Mouse (Mus musculus) right cerebral cortex, adult 2 months (tissue): Measurements from ENCODE around the gene Cbx2.

Source experiments
- DNase-seq, 2 experiments: peaks; one replicate each; pipeline ENCODE4 v3.0.0; 2021 to 2022; ENCODE audit warnings: low spot score in 2 of 2

The Cbx2 gene

DNA sequence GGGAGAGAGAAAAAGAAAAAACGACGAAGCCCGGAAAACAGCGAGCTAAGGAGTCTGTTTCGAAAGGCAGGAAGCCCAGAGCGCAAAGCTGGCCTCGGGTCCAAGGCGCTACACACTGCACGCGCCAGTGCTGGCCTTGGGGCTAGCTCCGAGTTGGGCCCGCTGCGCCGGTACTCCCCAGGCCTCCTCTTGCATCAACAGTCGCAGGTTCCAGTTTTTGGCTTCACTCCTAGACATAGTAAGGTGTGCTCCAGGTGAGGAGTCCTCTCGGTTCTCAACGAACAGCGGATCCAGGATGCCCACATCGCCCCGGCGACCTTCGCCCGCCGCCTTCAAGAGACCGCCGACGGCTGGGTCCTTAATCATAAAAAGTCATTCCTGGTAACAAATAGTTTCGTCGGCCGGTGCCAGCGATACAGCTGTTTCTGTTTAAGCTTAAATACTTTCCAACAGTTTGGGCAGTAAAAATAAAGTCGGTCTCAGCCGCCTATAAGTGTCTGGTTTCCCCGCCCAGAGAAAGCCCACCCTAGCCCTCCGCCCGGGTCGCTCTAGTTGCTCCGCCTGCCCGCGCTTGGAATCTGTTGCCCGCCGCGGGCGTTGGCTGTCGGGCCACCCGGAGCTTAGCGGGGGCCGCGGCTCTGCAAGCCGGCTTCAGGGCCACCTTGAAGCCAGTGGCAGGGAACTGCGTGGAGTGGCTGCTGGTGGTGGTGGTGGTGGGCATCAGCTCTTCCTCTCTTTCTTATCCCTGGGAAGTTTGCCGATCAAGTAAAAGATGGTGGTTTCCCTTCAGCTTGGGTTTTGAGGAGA lies 19.9 kb downstream of the Cbx2 start:
- DNase-seq, result no peak

DNA sequence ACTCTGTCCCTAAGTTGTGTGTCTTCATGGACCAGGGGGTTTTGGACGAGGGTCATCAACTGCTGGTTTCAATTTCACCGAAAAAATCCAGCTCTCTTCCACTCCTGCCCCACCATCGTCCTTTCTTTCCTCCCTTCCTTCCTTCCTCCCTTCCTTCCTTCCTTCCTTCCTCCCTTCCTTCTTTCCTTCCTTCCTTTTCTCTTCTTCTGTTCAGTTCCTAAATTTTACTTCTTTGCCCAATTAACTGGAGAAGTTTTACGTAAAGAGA lies 20.4 kb downstream of the Cbx2 start:
- no peak for DNase-seq

DNA sequence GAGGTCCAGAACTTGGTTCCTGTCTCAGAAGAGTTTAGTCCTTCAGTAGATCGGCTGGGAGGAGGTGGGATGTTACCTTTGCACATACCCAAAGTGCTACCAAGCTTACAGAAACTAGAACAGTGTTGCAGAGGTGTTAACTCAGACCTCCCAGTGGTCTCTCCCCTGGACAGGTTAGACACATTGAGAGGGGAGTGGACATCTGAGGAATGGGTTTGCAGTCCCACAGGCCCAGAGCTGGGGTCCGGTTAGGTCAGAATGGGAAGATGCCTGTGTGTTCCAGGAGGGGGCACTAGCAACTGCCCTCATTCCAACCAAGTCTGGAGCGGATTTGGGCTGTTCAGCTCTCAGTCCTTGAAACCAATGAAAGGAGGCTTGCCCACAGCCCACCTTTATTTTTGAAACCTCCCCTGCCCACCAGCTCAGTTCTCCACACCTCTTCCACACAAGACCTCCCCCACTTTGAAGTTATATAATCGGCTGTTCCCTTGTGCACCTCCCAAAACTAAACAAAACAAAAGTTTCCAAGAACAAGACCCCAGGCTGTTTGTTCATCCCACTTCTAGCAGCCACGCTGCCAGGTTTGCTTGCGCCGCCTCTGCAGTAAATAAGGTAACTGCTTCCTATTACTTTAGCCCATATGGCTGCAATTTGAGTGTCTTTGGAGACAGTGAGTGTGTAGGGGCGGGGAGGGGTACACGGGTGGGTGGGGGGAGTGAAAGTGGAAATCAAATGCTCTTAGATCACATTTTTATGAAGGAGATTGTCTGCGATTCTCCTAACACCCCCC lies 21.2 kb downstream of the Cbx2 start:
- peak in 1 of 2 experiments; percentile 32 for DNase-seq

DNA sequence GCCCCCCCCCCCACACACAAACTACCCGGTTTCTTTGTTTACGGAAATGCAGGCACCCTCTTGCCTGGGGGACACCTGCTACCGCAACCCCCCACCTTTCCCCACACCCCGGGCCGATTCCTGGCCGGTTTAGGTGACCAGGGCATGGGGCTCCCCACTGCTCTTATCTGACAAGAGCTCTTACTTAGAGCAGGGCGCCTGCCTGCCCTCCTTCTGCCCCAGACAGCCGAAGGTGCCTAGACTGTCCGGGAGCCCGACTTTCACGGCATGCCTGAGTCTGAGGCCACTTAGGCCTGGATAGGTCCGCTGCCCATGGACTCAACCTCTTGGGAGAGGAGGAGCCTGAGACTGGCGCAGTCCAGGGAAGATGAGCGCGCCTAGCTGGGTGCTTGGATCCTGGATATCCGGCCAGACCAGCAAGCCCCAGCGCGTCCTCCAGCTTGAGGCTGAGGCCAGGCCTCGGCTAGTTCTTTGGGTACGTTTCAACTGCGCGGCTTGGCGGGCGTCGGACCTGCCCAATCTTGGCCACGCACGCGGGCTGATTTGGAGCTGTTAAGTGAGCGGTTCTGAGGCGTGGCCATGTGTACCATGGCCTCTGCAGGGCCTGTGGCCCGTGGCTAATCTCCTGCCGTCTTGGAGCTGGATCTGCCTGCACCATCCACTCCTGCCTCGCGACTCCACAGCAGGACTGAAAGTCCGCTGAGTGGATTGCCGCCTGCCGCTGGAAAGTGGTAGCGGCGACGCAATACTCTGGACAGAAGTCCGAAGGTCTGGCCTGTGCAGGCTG lies 22.0 kb downstream of the Cbx2 start:
- DNase-seq, result no peak

DNA sequence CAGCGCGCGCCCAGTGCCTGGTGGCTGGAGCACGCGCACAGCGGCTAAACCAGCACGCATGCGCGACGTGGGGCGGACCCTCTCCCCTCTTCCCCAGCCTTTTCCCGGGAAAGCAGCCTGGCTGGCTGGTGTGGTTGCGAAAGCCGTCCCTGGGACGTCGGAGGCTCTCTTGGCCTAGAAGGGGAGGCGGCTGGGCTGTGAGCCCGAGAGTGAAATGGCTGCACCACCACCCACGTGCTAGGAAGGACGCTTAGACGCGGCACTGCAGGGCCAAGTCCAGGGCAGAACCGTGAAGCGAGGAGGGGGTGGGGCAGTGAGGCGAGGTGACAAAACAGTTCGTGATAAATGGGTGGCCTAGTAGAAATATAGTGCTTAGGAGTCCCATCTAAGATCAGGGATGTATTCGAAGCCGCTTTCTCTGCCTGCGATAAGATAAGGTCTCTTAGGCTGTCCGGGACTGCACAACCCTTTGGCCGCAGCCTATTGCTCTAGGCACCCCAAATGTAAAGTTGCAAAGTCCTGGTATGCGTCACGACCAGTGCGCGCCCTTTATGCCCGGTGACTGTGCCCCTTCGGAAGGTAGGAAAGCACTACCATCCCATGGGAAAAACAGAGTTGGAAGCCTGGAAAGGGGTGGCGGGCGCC lies 24.0 kb downstream of the Cbx2 start:
- peak in 1 of 2 experiments; percentile 14 for DNase-seq

DNA sequence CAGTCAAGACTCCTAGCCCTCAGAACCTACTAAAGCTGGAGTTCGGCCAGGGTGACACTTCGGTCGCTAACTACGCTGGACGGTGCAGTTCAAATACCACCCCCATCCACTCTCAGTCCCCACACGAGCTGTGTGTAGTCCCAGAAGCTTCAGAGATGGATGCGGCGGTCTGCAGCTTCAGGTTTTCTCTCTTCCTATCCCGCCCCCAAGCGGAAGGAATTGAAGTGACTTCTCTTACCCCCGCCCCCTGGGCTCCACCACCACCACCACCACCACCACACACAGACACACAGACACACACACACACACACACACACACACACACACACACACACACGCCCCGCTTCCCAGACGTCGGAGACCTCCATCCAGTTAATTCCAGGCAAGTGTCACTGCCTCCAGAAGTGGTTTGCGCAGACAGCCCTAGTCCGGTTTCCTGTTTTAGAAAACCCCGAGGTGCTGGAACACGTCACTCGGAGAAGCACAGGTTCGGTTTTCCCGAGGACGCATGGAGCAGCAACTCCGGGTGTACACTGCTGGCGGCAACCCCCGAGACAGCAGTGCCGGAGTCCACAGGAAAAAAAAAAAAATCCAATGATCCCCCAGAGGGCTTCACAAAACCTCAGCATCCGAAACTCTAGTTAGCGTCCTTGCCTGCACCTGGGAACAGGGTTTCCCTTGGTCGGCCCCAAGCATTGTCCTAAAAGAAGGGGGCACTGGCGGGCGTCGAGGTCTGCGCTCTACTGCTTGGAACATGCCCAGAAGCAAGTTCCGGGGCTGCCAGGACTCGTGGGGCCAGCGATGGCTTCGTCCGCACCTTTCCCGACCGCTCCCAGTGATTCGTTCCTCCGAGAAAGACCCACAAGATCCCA lies 24.7 kb downstream of the Cbx2 start:
- peak in 1 of 2 experiments; percentile 15 for DNase-seq

DNA sequence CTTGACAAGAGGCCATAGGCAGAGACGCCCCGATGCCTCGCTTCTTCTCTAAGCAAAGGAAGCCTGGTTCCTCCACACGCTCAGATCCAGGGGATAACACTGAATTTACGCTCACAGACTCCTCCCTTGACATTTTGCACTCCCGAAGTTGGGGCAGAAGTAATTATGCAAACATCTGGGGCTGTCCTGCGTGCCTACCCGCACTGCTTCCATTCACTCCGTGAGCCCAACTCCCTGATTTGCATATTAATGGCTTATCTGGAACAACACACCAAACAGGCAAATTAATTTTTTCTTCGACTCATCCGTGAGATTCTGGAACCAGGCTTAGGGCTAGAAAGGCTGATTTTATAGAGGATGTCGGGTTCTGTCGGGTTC lies 25.4 kb downstream of the Cbx2 start:
- peak in 1 of 2 experiments; percentile 10 for DNase-seq

DNA sequence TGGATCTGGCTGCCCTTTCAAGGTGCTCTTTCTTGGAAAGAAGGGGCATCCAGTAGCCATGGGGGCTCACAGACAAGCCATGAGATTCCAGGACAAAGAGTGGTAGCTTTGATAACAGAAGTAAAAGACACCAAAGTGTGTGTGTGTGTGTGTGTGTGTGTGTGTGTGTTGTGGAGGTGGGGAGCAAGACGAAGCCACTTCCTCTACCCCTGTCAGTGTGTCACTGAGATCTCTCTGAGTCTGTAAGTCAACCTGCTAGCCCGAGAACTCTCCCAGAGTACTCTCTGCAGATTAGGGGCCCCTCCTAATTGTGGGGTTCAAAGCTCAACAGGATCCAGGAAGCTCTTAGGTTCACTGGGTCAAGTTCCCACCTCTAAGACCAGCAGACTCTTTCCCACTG lies 27.6 kb downstream of the Cbx2 start:
- no peak for DNase-seq

DNA sequence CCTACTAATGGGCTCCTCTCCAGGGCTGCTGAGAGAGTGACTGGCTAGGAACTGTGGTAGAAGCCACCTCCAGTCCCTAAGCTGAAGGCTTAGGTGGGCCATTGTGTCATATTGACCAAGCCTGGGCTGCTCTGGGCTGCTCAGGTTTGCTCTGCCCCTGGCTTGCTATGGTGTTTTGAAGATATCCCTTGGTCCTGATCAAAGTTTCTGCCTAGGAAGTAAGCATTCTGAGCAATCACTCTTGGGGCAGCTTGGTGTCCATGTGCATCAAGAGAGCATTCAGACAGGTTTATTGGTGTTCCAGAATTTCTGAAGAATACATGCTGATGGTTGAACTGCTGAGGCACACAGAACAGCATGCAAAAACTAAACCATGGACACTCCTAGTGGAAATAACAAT lies 28.7 kb downstream of the Cbx2 start:
- no peak for DNase-seq

DNA sequence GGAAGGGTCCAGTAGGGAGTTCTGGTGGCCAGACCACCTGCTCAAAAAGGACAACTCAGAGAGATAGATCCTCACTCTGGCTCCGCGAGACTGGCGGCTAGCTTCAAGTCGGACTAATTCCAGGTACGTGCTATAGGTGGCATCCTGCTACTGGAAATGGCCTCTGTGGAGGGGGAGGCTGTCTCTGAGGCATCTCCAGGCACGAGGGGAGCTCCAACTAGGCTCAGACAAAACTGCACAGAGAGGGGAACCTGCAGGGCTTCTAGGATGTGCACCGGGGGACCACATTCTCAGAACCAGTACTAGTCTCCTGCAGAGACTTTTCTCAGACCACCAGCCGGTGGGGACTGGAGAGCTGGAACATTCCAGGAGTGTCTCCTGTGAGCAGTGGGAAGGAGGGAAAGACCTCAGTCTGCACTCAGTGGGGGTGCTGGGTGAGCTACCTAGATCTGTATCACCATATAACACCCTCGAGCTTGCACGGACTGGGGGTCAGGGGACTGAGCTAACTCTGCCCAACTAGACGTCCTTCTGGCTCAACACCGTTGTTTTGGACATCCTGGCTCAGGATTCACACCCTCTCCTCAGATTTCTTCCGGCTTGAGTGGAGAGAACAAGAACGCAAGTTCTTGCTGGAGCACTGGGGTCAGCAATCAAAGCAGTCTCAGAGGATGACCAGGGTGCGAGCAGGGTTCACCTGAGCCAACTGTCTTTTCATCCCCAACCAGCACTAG lies 29.3 kb downstream of the Cbx2 start:
- DNase-seq, result peak; percentile 43 to 56

DNA sequence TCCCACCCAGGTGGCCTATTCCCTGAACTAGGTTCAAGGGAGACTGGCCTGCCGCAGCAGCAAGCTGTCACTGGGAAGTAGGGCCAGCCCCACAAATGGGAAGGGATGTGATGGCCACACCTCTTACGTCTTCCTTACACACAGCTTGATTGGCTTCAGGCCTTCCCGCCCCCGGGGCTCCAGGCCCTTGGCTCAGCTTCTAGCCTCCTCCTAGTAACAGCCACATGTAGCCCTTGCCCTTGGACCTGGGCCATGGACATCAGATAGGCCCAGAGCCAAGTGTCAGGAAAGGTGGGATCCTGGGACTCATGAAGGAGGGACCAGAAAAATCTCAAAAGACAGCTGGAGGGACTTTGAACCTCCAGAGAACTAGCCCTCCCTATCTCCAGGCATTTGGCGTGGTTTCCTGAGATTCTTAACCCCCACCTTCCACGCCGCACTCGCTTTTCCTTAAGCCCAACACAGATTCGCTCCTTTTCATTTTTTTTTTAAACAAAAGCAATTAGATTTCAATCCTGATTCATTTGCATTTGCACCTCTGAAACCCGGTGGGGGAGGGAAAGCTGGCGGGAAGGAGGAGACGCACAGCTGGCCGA lies 30.0 kb downstream of the Cbx2 start:
- peak in 1 of 2 experiments; percentile 11 for DNase-seq

DNA sequence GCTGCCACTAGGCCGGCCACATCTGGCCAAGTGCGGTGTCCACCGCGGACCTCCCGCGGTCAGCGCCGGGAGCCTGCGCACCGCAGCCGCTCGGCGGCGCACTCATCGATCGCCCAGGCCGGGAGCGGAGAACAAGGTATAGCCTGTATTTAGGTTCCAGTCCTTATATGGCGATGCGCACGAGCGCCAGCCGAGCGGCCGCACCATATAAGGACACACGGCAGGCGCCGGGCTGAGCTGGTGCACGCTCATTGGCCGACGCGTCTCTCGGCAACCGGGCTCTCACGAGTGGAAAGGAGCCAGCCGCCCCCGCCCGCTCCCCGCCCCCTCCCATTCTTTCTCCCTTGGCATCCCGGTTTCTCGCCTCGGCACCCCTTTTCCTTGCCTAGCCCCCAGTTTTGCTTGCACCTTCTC lies 30.5 kb downstream of the Cbx2 start:
- DNase-seq, result peak; percentile 76 to 84

DNA sequence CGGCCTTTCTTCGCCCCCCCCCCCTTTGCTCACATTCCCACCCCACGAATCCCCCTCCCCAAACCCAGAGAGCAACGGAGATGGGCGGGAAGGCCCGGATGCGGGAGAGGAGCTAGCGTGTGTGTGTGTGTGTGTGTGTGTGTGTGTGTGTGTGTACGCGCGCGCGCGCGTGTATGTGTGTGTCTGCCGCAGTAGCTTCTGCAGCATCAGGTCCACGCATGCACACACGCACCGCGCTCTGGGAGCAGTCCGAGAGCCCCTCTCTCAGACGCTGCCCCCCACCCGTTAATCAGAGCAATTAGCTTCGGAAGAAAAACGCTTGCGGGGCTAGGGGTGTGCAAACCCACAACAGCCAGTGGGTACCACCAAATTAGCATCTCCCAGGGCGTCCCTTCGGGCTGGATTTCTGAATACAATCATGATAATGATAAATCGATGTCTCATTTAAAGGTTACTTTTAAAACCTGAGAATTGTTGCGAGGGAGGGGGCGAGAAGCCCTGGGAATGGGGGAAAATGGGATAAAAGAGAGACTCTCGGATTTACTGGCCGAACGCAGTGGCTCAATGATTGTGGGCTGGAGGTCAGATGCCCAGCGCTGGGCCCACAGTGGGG lies 31.1 kb downstream of the Cbx2 start:
- DNase-seq, result peak in 1 of 2 experiments; percentile 44

DNA sequence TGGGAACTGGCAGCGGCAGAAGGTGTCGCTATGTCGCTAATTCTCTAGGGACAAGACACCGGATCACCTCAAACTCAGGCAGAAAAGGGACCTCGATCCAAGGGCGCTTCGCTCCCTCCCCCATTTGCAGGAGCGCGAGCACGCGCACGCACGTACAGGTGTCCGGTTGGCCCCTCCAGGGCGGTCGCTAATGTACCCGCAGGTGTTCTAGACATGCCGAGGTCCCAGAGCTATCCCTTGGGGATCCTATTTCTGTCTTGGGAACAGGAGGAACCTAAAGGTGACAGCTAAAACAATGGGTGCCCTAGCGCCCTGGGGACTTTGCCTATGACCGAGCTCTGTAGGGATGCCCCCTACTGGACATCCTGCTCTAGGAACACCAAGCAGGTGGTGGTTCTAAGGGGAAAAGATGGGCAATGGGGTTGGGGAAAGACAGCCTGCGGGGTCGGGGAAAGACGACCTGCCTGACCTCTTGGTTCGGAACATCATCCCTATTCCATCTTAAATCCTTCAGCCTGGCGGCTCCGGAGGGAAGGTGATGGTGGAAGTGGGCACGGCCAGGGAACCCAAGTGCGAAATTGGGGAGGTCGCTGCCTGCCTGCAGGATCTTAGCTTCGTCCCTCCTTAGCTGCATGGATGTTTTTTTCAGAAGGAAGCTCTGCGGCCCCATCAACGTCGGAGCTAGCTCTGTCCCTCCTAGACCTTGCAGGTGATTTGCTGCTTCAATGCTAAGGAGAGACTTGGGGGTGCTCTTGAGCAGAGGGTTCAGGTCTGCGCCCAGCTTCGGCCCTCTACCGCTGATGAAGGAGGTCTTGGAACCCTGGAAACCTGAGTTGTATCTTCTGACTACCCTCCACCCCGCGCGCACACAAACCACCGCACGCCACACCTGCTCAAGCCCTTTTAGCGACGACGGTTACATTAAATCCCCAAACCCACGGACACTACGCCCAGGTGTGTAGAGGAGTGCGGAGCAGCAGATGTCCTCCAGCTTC lies 31.9 kb downstream of the Cbx2 start:
- DNase-seq, result peak in 1 of 2 experiments; percentile 29

DNA sequence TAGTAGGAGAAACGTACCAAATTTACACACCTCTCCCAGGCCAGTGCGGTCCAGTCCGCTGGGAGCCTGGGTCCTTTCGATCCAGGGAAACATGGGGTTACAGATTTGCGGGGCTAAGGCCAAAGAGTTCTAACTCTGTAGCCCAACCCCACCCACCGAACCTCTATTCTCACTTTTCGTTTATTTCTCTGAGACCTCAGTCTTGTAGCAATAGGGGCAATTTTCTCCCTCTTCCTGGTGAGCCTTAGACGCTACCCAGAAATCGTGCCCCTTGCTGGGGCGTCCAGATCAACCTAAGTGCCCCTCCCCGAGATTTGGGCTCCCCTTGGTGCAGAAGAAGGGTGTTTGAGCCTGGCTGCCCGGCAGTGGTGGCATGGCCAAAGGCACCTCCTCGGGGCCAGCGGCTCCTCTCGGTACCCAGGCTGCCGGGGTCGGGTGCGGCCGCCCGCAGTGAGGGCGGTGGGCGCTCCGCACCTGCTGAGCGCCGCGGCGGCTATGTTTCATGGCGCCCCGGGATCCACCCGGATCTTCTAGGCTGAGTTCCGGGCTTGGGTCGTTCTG lies 32.9 kb downstream of the Cbx2 start:
- DNase-seq, result peak in 1 of 2 experiments; percentile 19

DNA sequence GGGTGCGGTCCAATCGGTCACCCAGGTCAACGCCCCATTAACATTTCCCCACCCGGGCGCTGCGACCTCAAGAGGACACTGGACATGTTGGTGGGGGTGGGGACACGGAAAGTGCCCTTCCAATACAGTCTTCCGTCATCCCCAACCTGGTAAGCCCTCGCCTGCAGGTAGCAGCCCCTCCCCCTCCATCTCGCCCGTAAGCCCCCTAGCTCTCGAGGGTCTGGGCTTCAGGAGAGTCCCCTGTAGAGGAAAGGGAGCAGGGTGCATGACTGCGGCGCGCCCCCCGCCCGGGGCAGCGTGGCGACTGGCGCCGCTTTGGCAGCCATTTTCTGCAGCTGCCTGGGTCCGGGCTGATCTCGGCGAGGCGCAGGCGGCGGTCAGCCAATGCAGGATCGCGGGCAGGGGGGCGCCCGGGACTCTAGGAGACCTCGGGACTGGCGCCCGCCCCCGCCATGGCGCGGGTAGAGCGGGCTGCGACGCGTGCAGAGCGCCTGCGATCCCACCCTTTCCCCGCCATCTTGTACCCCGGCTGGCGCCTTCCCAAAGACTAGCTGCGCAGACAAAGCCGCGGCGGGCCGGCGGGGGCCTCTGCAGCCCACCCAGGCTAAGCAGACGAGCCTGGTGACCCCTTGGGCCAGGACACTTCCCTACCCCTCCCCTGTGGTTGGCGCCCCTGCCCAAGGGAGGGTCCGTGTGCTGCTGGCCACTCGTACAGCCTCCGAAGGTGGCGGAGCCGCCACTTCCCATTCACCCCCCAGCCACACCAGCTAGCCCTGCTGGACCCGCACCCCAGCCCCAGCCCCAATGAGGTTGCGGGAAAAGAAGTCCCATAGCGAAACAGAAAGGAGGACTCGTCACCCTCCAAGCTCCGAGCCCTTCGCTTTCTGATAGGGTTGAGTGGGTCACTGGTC lies 33.8 kb downstream of the Cbx2 start:
- DNase-seq, result peak in 1 of 2 experiments; percentile 62

DNA sequence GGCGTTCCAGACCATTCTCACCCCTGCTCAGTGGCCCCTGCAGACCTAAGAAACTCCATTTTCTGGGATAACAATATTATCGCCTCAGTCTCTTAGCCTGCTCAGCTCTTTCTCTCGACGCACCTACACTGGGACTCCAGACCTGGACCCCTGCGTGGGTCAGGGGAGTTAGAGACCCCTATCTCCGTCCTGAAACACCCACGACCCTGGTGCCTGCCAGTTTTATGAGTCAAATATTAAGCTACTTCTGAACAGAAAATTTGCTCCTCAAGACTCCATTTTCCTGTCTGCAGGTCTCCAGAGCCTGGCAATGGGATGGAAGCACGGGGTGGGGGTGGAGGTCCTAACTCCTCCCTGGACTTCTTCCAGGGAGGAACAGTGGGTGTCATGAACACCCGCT lies 34.5 kb downstream of the Cbx2 start:
- DNase-seq, result no peak
